Mouse (Mus musculus) megakaryocyte, embryonic 14.5 days (primary cell): Measurements from ENCODE around the gene Prpf3. TPM values are rescaled to one million over a fixed set of nuclear protein-coding genes. Genes with fewer than 3 reads are reported as not detected.

Experiments
- H3K27me3 ChIP-seq: replicated peaks from 2 replicates; pipeline ENCODE3; 2012; ENCODE audit warnings: inconsistent platforms
- H3K36me3 ChIP-seq: replicated peaks from 2 replicates; pipeline ENCODE3; 2012; ENCODE audit warnings: low read length, inconsistent platforms, mixed read lengths
- H3K4me1 ChIP-seq: 2 replicates; pipeline ENCODE4 v1.6.1; 2012; ENCODE audit warnings: inconsistent platforms
- H3K4me3 ChIP-seq: replicated peaks from 2 replicates; pipeline ENCODE3; 2012; ENCODE audit warnings: moderate library complexity, mild to moderate bottlenecking, inconsistent platforms
- H3K9me3 ChIP-seq: 2 replicates; pipeline ENCODE4 v1.6.1; 2012; ENCODE audit warnings: inconsistent platforms
- FLI1 ChIP-seq: IDR thresholded peaks from 2 replicates; pipeline ENCODE4 v1.6.1; 2012; ENCODE audit warnings: low read length, inconsistent platforms, mixed read lengths
- GATA1 ChIP-seq: IDR thresholded peaks from 3 replicates; pipeline ENCODE4 v1.6.1; 2012; ENCODE audit warnings: mixed read lengths, low read length, inconsistent platforms, borderline replicate concordance
- polyA plus RNA-seq: library from polyadenylated mRNA; stranded (reverse); fragments of >175 nt; gene quantifications from 2 replicates; pipeline ENCODE4 v1.2.3, GENCODE M21; 2012; ENCODE audit warnings: low replicate concordance; ENCODE audit not compliant: insufficient read depth

The Prpf3 gene
- polyA plus RNA-seq, 1 experiment, result 6.5 TPM

GRCm38 (mm10) chr3:95856115-95856514, 430 bp upstream of the Prpf3 start:
- TF ChIP-seq GATA1 (no peak), FLI1 (no peak)
- H3K4me3 ChIP-seq, result peak overlapping the region; percentile 95

GRCm38 (mm10) chr3:95851317-95851716, 4.4 kb downstream of the Prpf3 start:
- Histone ChIP-seq H3K9me3 (no peaks in the 10 kb centered on the region), H3K4me1 (peaks cover 53% of the 10 kb centered on the region), H3K4me3 (no peak overlapping the region), H3K36me3 (peaks cover 73% of the 10 kb centered on the region), H3K27me3 (no peaks in the 10 kb centered on the region)
- no peak for TF ChIP-seq GATA1

More at GRCm38 (mm10) chr3:95856115-95856514, 430 bp upstream of the Prpf3 start:
- H3K36me3 ChIP-seq, result peaks cover 28% of the 10 kb centered on the region
- no peaks in the 10 kb centered on the region for H3K9me3 ChIP-seq
- no peaks in the 10 kb centered on the region for H3K27me3 ChIP-seq
- H3K4me1 ChIP-seq, result peaks cover 45% of the 10 kb centered on the region

GRCm38 (mm10) chr3:95850611-95851010, 5.1 kb downstream of the Prpf3 start:
- H3K4me1 ChIP-seq, result peaks cover 48% of the 10 kb centered on the region
- peaks cover 80% of the 10 kb centered on the region for H3K36me3 ChIP-seq
- TF ChIP-seq FLI1, result no peak
- no peak for TF ChIP-seq GATA1

GRCm38 (mm10) chr3:95842503-95843214, 13.0 kb downstream of the Prpf3 start:
- TF ChIP-seq FLI1 (no peak), GATA1 (no peak)
- peaks cover 8% of the 10 kb centered on the region; the same call in 1 of the 2 replicates for H3K4me1 ChIP-seq
- H3K9me3 ChIP-seq, result no peaks in the 10 kb centered on the region
- H3K27me3 ChIP-seq, result no peaks in the 10 kb centered on the region
- H3K4me3 ChIP-seq, result no peak overlapping the region
- peaks cover 95% of the 10 kb centered on the region for H3K36me3 ChIP-seq

More at GRCm38 (mm10) chr3:95850611-95851010, 5.1 kb downstream of the Prpf3 start:
- Histone ChIP-seq H3K4me3 (no peak overlapping the region), H3K9me3 (no peaks in the 10 kb centered on the region), H3K27me3 (no peaks in the 10 kb centered on the region)

GRCm38 (mm10) chr3:95839250-95839649, 16.4 kb downstream of the Prpf3 start:
- H3K36me3 ChIP-seq, result peaks cover 90% of the 10 kb centered on the region
- H3K4me1 ChIP-seq, result peaks cover 8% of the 10 kb centered on the region; the same call in 1 of the 2 replicates
- no peaks in the 10 kb centered on the region for H3K9me3 ChIP-seq
- H3K27me3 ChIP-seq, result no peaks in the 10 kb centered on the region
- H3K4me3 ChIP-seq, result no peak overlapping the region
- TF ChIP-seq GATA1 (no peak), FLI1 (no peak)

GRCm38 (mm10) chr3:95829053-95829452, 26.6 kb downstream of the Prpf3 start:
- Histone ChIP-seq H3K4me3 (no peak overlapping the region), H3K27me3 (no peaks in the 10 kb centered on the region), H3K4me1 (peaks cover 5% of the 10 kb centered on the region; the same call in 1 of the 2 replicates), H3K36me3 (peaks cover 62% of the 10 kb centered on the region), H3K9me3 (no peaks in the 10 kb centered on the region)
- TF ChIP-seq FLI1, result no peak
- no peak for TF ChIP-seq GATA1

GRCm38 (mm10) chr3:95826275-95826674, 29.4 kb downstream of the Prpf3 start:
- Histone ChIP-seq H3K27me3 (no peaks in the 10 kb centered on the region), H3K4me3 (no peak overlapping the region), H3K4me1 (peaks cover 5% of the 10 kb centered on the region; the same call in 1 of the 2 replicates), H3K9me3 (no peaks in the 10 kb centered on the region), H3K36me3 (peaks cover 36% of the 10 kb centered on the region)
- TF ChIP-seq FLI1 (no peak), GATA1 (no peak)

- H3K4me3 ChIP-seq, result peak overlapping the region; percentile 98
- no peaks in the 10 kb centered on the region for H3K27me3 ChIP-seq
- TF ChIP-seq FLI1 (no peak), GATA1 (no peak)
- H3K36me3 ChIP-seq, result peaks cover 7% of the 10 kb centered on the region
- H3K9me3 ChIP-seq, result no peaks in the 10 kb centered on the region
- peaks cover 24% of the 10 kb centered on the region for H3K4me1 ChIP-seq
Measured at GRCm38 (mm10) chr3:95820046-95821010, 35.4 kb downstream of the Prpf3 start.

GRCm38 (mm10) chr3:95819351-95819985, 36.2 kb downstream of the Prpf3 start:
- Histone ChIP-seq H3K36me3 (peaks cover 7% of the 10 kb centered on the region), H3K9me3 (no peaks in the 10 kb centered on the region), H3K4me1 (peaks cover 29% of the 10 kb centered on the region), H3K27me3 (no peaks in the 10 kb centered on the region), H3K4me3 (peak overlapping the region; percentile 98)
- no peak for TF ChIP-seq FLI1
- no peak for TF ChIP-seq GATA1
